Mouse (Mus musculus): ENCODE measurements at regions not wholly inside any gene's neighbourhood (a gene's known extent, or its start where the extent isn't known, plus 50 kb on each side); places are given as distances from the start of the nearest gene placed in this dataset.

GRCm38 (mm10) chr1:127011901-127012300, 181.3 kb upstream of the Nckap5 start:
- DNase-seq (ENCODE audit: low read depth, low spot score), result peak; percentile 59

DNA sequence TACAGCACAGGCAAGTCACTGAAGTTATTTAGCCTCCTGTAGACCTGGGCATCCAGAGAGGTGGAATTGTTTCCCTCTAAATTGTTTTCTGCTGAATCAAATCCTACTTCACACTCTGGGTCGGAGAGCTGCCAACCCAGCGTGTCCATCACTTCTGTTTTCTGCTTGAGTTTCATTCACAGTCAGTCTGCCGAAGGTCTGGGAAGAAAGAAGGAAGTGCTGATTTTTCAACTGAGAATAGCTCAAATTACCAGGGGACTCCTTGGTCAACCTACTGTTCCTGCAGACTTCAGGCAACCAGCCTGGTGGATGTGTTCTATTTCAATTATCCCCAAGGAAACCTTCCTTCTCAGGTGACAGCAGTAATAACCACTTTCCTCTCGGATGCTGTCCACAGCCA, 179.1 kb upstream of the Nckap5 start:
- DNase-seq (ENCODE audit: low read depth, low spot score), result peak; percentile 12

- no peak for DNase-seq (ENCODE audit: low read depth, low spot score)
These were observed 171.1 kb upstream of the Nckap5 start for GRCm38 (mm10) chr1:127001700-127002099.

DNA sequence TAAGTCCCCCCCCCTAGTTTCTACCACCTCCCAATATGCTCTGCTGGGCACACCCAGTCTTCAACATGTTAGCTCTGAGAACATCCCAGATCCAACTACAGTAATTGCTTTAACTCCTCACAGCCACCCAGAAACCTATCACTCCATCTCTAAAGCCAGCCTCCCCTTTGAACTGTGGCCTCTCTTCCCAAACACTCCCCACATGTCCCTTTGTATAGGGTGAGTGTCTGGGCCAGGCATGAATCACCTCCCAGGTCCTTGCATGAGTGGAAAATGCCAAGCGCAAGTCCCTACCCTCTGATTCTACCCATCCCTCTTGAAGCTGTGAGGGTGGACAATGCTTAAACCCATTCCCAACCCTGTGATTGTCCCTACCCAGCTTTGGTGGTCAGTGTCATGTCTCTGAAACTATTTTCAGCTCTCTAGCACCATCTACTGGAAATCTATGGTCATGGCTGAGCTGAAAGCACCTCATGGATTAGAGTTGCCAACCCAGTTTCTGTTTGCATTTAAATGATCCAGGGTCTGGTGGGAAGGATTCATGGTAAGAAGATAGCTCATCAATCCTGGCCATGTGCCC, 162.6 kb upstream of the Nckap5 start:
- peak; percentile 49 for DNase-seq (ENCODE audit: low read depth, low spot score)

DNA sequence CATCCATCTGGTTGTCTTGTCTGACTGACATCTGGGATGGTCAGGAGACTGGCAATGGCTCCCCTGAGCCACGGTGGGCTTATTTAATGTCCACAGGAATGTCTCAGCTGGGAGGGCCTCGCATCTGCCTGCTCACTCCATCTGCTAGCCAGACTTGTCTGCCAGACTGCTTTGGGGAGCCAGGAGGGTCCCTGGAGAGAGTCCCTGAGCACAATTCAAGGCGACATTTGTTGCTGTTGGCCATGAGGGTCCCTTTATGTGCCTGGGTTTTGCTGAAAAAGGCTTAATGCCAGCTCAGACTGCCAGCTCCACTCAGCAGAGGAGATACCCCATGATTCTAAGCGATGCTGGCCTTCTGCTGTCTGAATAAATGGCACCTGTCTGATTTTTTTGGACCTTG, 161.8 kb upstream of the Nckap5 start:
- DNase-seq (ENCODE audit: low read depth, low spot score), result no peak

DNA sequence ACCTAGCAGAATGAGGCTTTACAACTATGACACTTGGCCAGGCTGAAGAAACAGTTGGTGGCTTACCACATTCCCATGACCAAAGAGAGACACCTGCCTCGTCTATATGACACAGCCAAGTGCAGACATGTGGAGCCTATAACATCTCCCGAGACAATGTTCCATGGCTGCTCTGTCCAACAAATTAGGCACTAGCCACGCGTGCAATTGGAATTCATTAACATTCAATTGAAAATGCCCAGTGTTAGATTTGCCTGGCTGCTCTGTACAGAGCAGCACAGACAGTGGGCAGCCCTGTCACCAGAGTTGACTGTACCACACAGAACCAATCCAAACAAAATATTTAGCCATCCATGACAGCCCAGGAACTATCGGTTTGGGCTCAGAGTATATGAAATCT, 152.2 kb upstream of the Nckap5 start:
- no peak for DNase-seq (ENCODE audit: low read depth, low spot score)

DNA sequence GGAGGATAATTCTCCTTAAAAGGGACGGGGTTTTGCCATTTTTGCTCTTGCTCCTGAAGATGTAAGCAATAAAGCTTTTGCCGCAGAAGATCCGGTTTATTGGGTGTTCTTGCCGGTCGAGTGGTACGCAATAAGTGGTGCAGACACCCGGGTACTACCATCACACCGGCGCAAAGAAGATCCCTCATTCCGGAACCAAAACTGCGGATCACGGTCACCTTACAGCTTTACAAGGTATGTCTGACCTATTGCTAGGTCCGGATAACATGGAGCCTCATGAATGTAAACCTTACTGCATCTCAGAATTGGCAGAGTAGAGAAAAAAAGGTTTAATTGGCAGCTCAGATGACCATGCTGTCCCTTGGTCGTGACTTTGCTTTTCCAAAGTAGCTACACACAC, 149.7 kb upstream of the Nckap5 start:
- DNase-seq (ENCODE audit: low read depth, low spot score), result no peak

DNA sequence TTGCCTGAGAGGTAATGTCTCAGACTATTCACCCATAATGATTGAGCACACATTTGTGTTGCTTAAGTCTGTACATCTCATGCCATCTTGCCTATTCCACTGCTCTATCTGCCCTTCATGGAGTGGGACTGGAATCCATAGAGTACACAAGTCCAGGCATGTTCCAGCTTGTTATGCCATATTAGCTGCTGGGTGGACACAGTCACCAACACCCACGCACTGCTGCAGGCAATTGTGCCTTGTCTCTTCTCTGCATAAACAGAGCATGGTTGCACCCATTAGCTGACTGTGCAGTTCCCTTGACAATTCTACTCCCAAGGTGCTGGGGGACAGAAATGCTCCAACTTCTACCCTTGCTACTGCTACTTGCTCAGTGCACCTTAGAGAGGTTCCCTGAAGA, 143.3 kb upstream of the Nckap5 start:
- DNase-seq (ENCODE audit: low read depth, low spot score), result no peak

DNA sequence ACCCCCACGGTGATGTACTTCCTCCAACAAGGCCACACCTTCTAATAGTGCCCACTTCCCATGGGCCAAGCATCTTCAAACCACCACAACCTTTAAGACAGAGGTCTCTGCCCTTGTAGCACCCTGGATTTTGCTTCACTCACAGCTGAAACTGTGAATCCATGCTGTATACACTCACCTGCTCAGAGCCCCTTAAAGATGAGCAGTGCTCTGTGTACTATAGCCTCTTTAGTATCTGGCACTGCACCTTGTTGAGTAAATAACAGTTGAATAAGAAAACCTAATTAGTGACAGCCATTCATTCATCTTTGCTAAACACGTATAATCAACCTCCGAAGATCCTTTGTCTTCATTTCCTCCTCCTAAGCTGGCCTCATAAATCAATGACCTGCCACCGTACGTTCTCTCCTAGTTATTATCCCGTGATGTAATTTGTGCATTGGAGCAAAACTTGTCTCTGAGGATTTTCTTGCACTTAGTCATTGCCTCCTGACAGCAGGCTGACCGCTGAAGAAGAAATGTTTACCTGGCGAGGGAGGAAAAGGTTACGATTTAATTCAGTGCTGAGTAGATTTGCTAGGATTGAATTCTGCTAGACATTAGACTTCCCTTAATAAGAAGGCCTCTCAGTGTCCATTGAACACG, 141.3 kb upstream of the Nckap5 start:
- DNase-seq (ENCODE audit: low read depth, low spot score), result no peak

DNA sequence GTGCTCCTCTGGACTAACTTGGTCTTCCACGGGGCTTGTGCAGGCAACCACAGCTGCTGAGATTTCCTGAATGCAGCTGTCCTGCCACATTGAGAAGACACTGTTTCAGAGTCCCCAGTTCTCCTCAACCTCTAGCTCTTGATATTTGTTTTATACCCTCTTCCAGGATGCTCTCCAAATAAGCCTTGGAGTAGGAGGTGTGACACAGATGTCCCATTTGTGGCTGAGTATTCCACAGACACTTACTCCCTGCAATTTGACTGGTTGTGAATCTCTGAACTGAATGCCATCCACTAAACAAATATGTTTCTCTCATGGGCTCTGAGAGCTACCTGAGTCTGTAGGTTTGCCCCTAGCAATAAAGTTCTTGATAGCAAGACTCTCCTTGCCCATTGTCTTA, 140.5 kb upstream of the Nckap5 start:
- DNase-seq (ENCODE audit: low read depth, low spot score), result peak; percentile 64

- no peak for DNase-seq (ENCODE audit: low read depth, low spot score)
These were observed 135.8 kb upstream of the Nckap5 start for GRCm38 (mm10) chr1:126966394-126966793.

GRCm38 (mm10) chr1:126955839-126956720, 125.5 kb upstream of the Nckap5 start:
- peak; percentile 34 for DNase-seq (ENCODE audit: low read depth, low spot score)

- no peak for DNase-seq (ENCODE audit: low read depth, low spot score)
These were observed 117.3 kb upstream of the Nckap5 start for GRCm38 (mm10) chr1:126947860-126948259.

- no peak for DNase-seq (ENCODE audit: low read depth, low spot score)
These were observed 102.1 kb upstream of the Nckap5 start for GRCm38 (mm10) chr1:126932658-126933057.

DNA sequence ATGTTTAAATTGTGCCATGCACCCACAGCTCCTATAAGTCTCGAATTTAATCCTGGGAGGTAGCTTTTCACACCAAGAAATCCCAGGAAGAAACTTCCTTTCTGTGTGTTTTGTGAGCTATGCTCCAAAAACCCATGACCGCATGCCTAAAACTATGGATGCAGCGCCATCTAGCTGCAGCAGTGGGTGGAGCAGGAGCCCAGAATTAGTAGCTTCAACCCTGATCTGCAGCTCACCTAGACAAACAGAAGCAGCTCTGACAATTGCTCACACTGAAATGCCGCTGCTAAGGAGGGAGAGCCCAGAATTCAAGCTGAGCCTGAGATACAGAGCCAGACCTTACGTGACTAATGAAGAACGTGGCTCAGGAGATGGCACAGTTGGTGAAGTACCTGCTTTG, 101.2 kb upstream of the Nckap5 start:
- peak; percentile 85 for DNase-seq (ENCODE audit: low read depth, low spot score)

DNA sequence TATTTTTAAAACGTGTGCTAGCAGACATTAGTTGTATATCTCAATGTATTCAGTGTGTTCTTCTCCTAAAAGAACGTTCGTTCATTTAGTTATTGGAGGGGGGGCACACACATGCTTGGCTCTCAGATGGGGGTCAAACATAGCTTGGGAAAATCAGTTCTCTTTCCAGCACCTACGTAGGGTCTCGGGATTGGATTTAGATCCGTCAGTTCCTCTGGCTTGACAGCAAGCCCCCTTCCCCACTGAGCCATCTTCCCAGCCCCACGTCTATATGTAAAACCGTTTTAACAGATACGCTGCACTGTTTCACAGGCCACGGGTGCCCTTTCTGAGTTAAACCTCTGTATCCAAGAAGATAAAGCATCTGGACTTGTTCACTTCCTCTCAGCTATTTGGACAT, 100.5 kb upstream of the Nckap5 start:
- no peak for DNase-seq (ENCODE audit: low read depth, low spot score)

DNA sequence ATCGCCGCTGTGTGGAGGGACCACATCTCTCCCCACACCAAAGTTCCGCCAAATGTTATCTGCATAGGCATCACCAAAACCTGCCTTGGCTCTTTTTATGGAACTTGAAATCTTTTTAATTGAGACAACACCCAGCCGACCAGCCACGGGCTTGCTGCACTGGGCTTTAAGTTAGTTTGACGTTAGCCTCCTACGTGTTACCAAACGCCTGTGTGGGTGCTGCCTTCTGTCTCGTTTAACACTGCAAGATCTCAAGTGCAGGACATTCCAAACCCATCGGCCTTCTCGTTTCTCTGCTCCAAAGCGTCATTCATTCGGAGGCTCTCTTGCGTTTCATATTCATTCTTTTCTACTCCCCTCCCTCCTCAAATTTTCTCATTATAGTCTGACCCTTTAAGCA, 100.0 kb upstream of the Nckap5 start:
- peak; percentile 55 for DNase-seq (ENCODE audit: low read depth, low spot score)

DNA sequence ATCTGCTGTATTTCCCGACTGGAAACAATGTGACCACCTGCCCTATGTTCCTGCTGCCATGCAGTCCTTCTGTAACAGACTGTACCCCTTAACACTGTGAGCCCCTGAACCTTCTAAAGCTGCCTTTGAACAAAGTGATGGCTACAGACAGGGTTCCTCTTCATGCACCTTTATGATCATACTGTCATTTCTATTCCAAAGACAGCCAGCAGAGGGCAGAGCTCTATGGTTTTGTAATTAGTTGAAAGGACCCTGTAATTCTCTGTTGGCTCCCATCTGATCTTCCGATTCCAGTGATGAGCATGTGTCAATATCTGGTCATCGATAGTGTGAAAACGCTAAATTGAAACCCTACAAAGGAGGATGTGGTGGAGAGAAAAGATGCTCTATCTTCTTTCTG, 99.1 kb upstream of the Nckap5 start:
- DNase-seq (ENCODE audit: low read depth, low spot score), result peak; percentile 41

GRCm38 (mm10) chr1:126928186-126928585, 97.6 kb upstream of the Nckap5 start:
- no peak for DNase-seq (ENCODE audit: low read depth, low spot score)

GRCm38 (mm10) chr1:126925150-126926035, 94.8 kb upstream of the Nckap5 start:
- peak; percentile 87 for DNase-seq (ENCODE audit: low read depth, low spot score)

- no peak for DNase-seq (ENCODE audit: low read depth, low spot score)
These were observed 93.4 kb upstream of the Nckap5 start for GRCm38 (mm10) chr1:126923981-126924380.

GRCm38 (mm10) chr1:126922231-126922630, 91.6 kb upstream of the Nckap5 start:
- DNase-seq (ENCODE audit: low read depth, low spot score), result no peak

All from brain, adult 2 months (tissue).